Mouse (Mus musculus) monocyte, adult 59 days (primary cell): ENCODE measurements around the gene Impdh2. TPM values are rescaled to one million over a fixed set of nuclear protein-coding genes. Genes with fewer than 3 reads are reported as not detected.

Experiments used
- total RNA-seq, 2 experiments: library from RNA; stranded (reverse); gene quantifications; one replicate each; pipeline ENCODE4 v1.2.4; 2023

The Impdh2 gene
- 10 to 100 TPM; 93.4 to 98.0 TPM for total RNA-seq

DNA sequence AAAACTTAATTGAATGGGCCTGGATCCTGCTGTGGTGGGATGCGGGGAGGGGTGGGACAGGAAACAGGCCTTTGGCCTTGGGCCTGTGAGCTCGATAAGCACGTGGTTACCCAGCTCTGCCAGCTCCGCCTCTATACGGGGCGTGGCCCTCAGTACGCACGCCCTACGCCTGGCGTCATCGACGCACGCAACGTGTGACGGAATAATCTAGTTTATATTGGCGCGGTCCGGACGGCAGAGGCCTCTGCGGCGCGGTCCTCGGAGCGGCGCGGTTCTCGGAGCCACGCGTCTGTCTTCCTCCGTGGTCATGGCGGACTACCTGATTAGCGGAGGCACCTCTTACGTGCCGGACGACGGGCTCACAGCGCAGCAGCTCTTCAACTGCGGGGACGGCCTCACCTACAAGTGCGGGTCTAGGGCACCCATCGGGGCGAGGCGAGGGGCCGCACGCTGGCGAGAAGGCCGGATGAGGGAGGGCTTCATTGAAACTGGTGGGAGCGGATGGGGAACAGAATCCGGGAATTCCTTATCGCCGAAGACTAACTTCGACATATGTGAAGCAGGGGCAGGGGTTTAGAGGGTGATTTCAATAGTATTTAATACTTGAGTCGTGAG lies at the start of gene Impdh2:
Impdh2 (plus strand) TSS at position 60 of the 615 bp plus-strand sequence.

GRCm38 (mm10) chr9:108516380-108517251 lies 43.5 kb upstream of the Impdh2 start, which contains the start of gene Qrich1:
Gene Qrich1 (plus strand): TSS chr9:108516806.

GRCm38 (mm10) chr9:108566815-108567776 lies 7.0 kb downstream of the Impdh2 start, which contains the start of gene Ndufaf3:
Gene Ndufaf3 (minus strand): TSS chr9:108567434.

DNA sequence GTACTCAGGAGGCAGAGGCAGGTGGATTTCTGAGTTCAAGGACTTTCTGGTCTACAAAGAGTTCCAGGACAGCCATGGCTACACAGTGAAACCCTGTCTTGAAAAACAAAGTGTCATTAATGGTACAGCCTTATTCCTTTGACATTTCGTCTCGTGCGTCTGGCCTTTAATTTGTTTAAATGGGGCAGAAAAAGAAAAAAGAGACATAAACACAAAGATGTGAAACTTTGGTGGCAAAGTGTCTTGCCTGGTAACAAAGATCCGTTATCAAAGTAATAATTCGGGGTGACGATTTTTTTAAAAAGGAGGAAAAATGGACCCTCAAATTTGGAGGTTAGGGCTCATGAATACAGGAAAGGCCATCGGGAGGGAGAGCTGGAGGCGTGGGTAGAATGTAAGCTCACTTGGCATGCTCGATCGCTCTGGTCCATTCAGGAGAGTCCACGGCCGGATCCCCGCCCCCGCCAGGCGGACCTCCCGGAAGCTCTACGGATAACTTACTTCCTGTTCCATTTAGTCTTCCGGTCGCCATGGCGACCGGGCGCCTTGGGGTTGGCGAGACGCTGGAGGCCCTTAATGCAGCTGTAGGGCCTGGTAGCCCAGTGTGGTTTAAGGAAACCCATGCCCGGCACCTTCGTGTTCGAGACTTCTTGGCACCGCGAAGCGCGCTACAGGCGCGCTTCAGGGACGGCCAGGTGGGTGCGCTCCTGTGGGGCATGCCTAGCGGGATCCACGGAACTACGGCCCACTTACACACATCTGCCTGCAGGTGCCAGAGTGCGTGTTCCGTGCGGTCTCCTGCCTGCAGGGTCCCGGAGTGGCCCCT lies 9.5 kb downstream of the Impdh2 start, which contains the start of gene Dalrd3:
Dalrd3 (plus strand) TSS at position 506 of the 826 bp plus-strand sequence.

GRCm38 (mm10) chr9:108578545-108579343 lies 18.7 kb downstream of the Impdh2 start, which contains the start of gene Wdr6:
Gene Wdr6 (minus strand): TSS chr9:108578739.

DNA sequence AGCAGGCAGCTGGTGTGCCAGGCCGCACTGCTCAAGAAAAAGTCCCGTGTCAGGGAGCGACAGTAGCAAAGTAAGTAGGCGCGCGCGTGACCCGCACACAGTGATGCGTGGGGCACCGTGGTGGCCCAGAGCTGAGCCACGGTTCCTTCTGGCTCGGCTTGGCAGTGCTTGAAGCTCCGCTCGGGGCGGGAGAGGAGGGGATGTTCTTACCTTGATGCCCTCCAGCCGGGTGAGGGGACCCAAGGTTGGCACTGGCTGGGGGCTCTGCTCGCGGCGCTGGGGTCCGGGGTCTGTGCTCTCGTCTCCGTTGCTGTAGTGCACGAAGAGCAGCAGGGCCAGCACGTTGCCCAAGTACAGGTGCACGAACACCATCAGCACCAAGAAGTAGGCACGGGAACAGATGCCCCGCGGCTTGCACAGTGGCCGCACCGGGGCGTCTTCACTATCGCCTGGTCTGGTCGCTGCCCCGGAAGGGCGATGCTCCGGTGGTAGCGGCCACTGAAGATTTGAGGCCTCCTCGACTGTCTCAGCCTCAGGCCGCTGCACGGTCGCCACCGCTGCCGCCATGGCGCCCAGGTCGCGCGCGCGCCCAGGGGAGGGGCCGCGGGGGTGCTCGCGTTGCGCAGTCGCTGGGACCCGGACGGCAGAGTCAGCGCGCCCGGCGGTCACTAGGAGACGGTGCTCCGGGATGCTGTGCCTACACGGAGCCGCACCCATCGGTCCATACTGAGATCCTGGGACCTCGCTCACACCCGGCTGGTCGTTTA lies 37.1 kb downstream of the Impdh2 start, which contains the start of gene P4htm:
P4htm (minus strand) TSS at position 670 of the 767 bp plus-strand sequence.

Other genes with a start within 250 kb of the Impdh2 start
- gene Gpx1, start 221.4 kb upstream of the Impdh2 start, total RNA-seq, result 1,000 to 10,000 TPM; 2,015 to 2,084 TPM
- gene Usp4, start 212.4 kb upstream of the Impdh2 start, total RNA-seq, result 100 to 1,000 TPM; 145 to 165 TPM
- 1 to 10 TPM; 2.8 to 3.7 TPM for gene 1700102P08Rik, start 167.5 kb upstream of the Impdh2 start, total RNA-seq
- not detected for gene Ccdc36, start 131.8 kb upstream of the Impdh2 start, total RNA-seq
- gene BC048562, start 123.8 kb upstream of the Impdh2 start, total RNA-seq, result not detected
- 10 to 100 TPM; 16.6 to 24.8 TPM for gene Ccdc71, start 99.8 kb upstream of the Impdh2 start, total RNA-seq
- gene Klhdc8b, start 98.7 kb upstream of the Impdh2 start, total RNA-seq, result 1 to 10 TPM; 1.7 to 1.8 TPM
- under 1 TPM; 0.36 to 1.00 TPM for gene Lamb2, start 80.5 kb upstream of the Impdh2 start, total RNA-seq
- gene Usp19, start 69.7 kb upstream of the Impdh2 start, total RNA-seq, result 100 to 1,000 TPM; 176 to 197 TPM
- 100 to 1,000 TPM; 145 to 176 TPM for gene Qars, start 52.6 kb upstream of the Impdh2 start, total RNA-seq
- gene Qrich1, start 43.5 kb upstream of the Impdh2 start, total RNA-seq, result 100 to 1,000 TPM; 142 to 149 TPM
- gene Ndufaf3, start 7.1 kb downstream of the Impdh2 start, total RNA-seq, result 10 to 100 TPM; 26.0 to 30.1 TPM
- 10 to 100 TPM; 33.7 to 38.3 TPM for gene Dalrd3, start 9.6 kb downstream of the Impdh2 start, total RNA-seq
- 1 to 10 TPM; 3.8 to 4.3 TPM for gene Wdr6, start 18.5 kb downstream of the Impdh2 start, total RNA-seq
- gene P4htm, start 37.4 kb downstream of the Impdh2 start, total RNA-seq, result under 1 TPM in 1 of 2 experiments, not detected in 1; 0.67 TPM
- 100 to 1,000 TPM; 119 to 166 TPM for gene Arih2, start 89.1 kb downstream of the Impdh2 start, total RNA-seq
- gene Slc25a20, start 101.8 kb downstream of the Impdh2 start, total RNA-seq, result 10 to 100 TPM; 28.1 to 30.7 TPM
- 10 to 100 TPM; 21.8 to 27.1 TPM for gene Prkar2a, start 129.0 kb downstream of the Impdh2 start, total RNA-seq
- 10 to 100 TPM; 28.4 to 30.1 TPM for gene Ip6k2, start 223.5 kb downstream of the Impdh2 start, total RNA-seq
- 10 to 100 TPM; 17.4 to 19.2 TPM for gene Nckipsd, start 248.1 kb downstream of the Impdh2 start, total RNA-seq